Mouse (Mus musculus) limb, embryonic 12.5 days (tissue): ENCODE measurements around the gene Rtn4. TPM values are rescaled to one million over a fixed set of nuclear protein-coding genes. Genes with fewer than 3 reads are reported as not detected.

Experiments
- ATAC-seq: fragments of 200-750 bp; cut with Nextera tagmentation; 2 replicates; pipeline ENCODE4 v1.8.0; 2017; ENCODE audit warnings: low read depth, moderate TSS enrichment; ENCODE audit not compliant: insufficient number of reproducible peaks, insufficient read depth, low FRiP score, low TSS enrichment
- H3K27ac ChIP-seq: fragments of 300-500 bp; sonication (generic); 2 replicates; pipeline ENCODE4 v1.5.1; 2016; ENCODE audit warnings: mild to moderate bottlenecking, moderate library complexity
- H3K27me3 ChIP-seq: fragments of 300-500 bp; sonication (generic); 2 replicates; pipeline ENCODE4 v1.6.1; 2016; ENCODE audit warnings: mild to moderate bottlenecking, moderate library complexity
- H3K36me3 ChIP-seq: fragments of 300-500 bp; sonication (generic); 2 replicates; pipeline ENCODE4 v1.6.1; 2016; ENCODE audit warnings: mild to moderate bottlenecking, moderate library complexity
- H3K4me1 ChIP-seq: fragments of 300-500 bp; sonication (generic); replicated peaks from 2 replicates; pipeline ENCODE4 v1.6.1; 2016
- H3K4me2 ChIP-seq: fragments of 300-500 bp; sonication (generic); 2 replicates; pipeline ENCODE4 v1.6.1; 2016; ENCODE audit warnings: mild to moderate bottlenecking, moderate library complexity
- H3K4me3 ChIP-seq: fragments of 300-500 bp; sonication (generic); replicated peaks from 2 replicates; pipeline ENCODE4 v1.5.1; 2016; ENCODE audit warnings: mild to moderate bottlenecking
- H3K9ac ChIP-seq: fragments of 300-500 bp; sonication (generic); replicated peaks from 2 replicates; pipeline ENCODE4 v1.6.1; 2016; ENCODE audit warnings: mild to moderate bottlenecking, moderate library complexity
- H3K9me3 ChIP-seq: fragments of 300-500 bp; sonication (generic); 2 replicates; pipeline ENCODE4 v1.6.1; 2016; ENCODE audit warnings: mild to moderate bottlenecking, moderate library complexity
- WGBS: fragments of 180-500 bp; shearing (Covaris S2); methylation state at CpG from one replicate; pipeline ENCODE4 v1.1.7; 2016; 5-methylcytosine and 5-hydroxymethylcytosine counted together
- polyA plus RNA-seq: library from polyadenylated mRNA; unstranded; fragments of >200 nt; fragmentation: Nextera tagmentation; extraction: Ambion mirVana; gene quantifications from 2 replicates; pipeline ENCODE4 v1.2.1, GENCODE M21; 2016

Rtn4 gene
- polyA plus RNA-seq, 1 experiment from 2014 or later = 65.6 TPM

- Histone ChIP-seq H3K27ac (no peak overlapping the region), H3K9ac (no peak overlapping the region), H3K9me3 (no peaks in the 10 kb centered on the region), H3K4me3 (no peak overlapping the region), H3K27me3 (no peaks in the 10 kb centered on the region), H3K4me2 (no peak overlapping the region), H3K4me1 (no peaks in the 10 kb centered on the region), H3K36me3 (no peaks in the 10 kb centered on the region)
- WGBS = 82% methylated on average over 4 of the region's 4 CpGs
- ATAC-seq = no peak
Observed at GRCm38 (mm10) chr11:29765063-29765462, 72.3 kb downstream of the Rtn4 start.

GRCm38 (mm10) chr11:29766313-29766982 is 73.7 kb downstream of the Rtn4 start:
- H3K9ac ChIP-seq = no peak overlapping the region
- WGBS = 84% methylated on average over 11 of the region's 11 CpGs
- H3K36me3 ChIP-seq = no peaks in the 10 kb centered on the region
- ATAC-seq = no peak
- no peak overlapping the region for H3K4me2 ChIP-seq
- H3K4me1 ChIP-seq = no peaks in the 10 kb centered on the region
- no peaks in the 10 kb centered on the region for H3K9me3 ChIP-seq
- H3K27ac ChIP-seq = no peak overlapping the region
- H3K4me3 ChIP-seq = no peak overlapping the region
- no peaks in the 10 kb centered on the region for H3K27me3 ChIP-seq

- H3K27ac ChIP-seq = no peak overlapping the region
- H3K4me1 ChIP-seq = no peaks in the 10 kb centered on the region
- no peak overlapping the region for H3K9ac ChIP-seq
- H3K36me3 ChIP-seq = no peaks in the 10 kb centered on the region
- no peak overlapping the region for H3K4me3 ChIP-seq
- H3K9me3 ChIP-seq = no peaks in the 10 kb centered on the region
- no peak for ATAC-seq
- no peaks in the 10 kb centered on the region for H3K27me3 ChIP-seq
- no peak overlapping the region for H3K4me2 ChIP-seq
Observed at GRCm38 (mm10) chr11:29768523-29768922, 75.8 kb downstream of the Rtn4 start.

- ATAC-seq = no peak
- WGBS = 88% methylated on average over 3 of the region's 3 CpGs
- H3K27me3 ChIP-seq = no peaks in the 10 kb centered on the region
- no peak overlapping the region for H3K4me2 ChIP-seq
- H3K9me3 ChIP-seq = no peaks in the 10 kb centered on the region
- H3K27ac ChIP-seq = no peak overlapping the region
- no peak overlapping the region for H3K9ac ChIP-seq
- H3K36me3 ChIP-seq = no peaks in the 10 kb centered on the region
- no peak overlapping the region for H3K4me3 ChIP-seq
- H3K4me1 ChIP-seq = no peaks in the 10 kb centered on the region
Observed at GRCm38 (mm10) chr11:29770666-29771400, 78.1 kb downstream of the Rtn4 start.

GRCm38 (mm10) chr11:29772279-29772678 is 79.5 kb downstream of the Rtn4 start:
- no peak overlapping the region for H3K9ac ChIP-seq
- H3K27ac ChIP-seq = no peak overlapping the region
- H3K4me2 ChIP-seq = no peak overlapping the region
- no peaks in the 10 kb centered on the region for H3K9me3 ChIP-seq
- H3K4me1 ChIP-seq = no peaks in the 10 kb centered on the region
- H3K36me3 ChIP-seq = no peaks in the 10 kb centered on the region
- no peaks in the 10 kb centered on the region for H3K27me3 ChIP-seq
- WGBS = 83% methylated on average over 1 of the region's 1 CpGs
- no peak overlapping the region for H3K4me3 ChIP-seq
- ATAC-seq = no peak

- Histone ChIP-seq H3K9me3 (no peaks in the 10 kb centered on the region), H3K9ac (no peak overlapping the region), H3K4me1 (no peaks in the 10 kb centered on the region), H3K27me3 (no peaks in the 10 kb centered on the region), H3K27ac (no peak overlapping the region), H3K4me2 (no peak overlapping the region), H3K4me3 (no peak overlapping the region), H3K36me3 (no peaks in the 10 kb centered on the region)
- ATAC-seq = no peak; the same call in 1 of the 2 replicates
- WGBS = 46% methylated on average over 2 of the region's 2 CpGs
Observed at GRCm38 (mm10) chr11:29774296-29774695, 81.5 kb downstream of the Rtn4 start.

GRCm38 (mm10) chr11:29774760-29775159 is 82.0 kb downstream of the Rtn4 start:
- H3K4me2 ChIP-seq = no peak overlapping the region
- H3K27ac ChIP-seq = no peak overlapping the region
- no peak overlapping the region for H3K9ac ChIP-seq
- H3K4me1 ChIP-seq = no peaks in the 10 kb centered on the region
- no peaks in the 10 kb centered on the region for H3K9me3 ChIP-seq
- 51% methylated on average over 2 of the region's 2 CpGs for WGBS
- H3K36me3 ChIP-seq = no peaks in the 10 kb centered on the region
- ATAC-seq = no peak
- no peaks in the 10 kb centered on the region for H3K27me3 ChIP-seq
- no peak overlapping the region for H3K4me3 ChIP-seq

GRCm38 (mm10) chr11:29777964-29778363 is 85.2 kb downstream of the Rtn4 start:
- no peak for ATAC-seq
- Histone ChIP-seq H3K36me3 (no peaks in the 10 kb centered on the region), H3K4me2 (no peak overlapping the region), H3K27me3 (no peaks in the 10 kb centered on the region), H3K4me3 (no peak overlapping the region), H3K4me1 (no peaks in the 10 kb centered on the region), H3K9ac (no peak overlapping the region), H3K9me3 (no peaks in the 10 kb centered on the region), H3K27ac (no peak overlapping the region)

GRCm38 (mm10) chr11:29778936-29779335 is 86.2 kb downstream of the Rtn4 start:
- Histone ChIP-seq H3K9me3 (no peaks in the 10 kb centered on the region), H3K4me3 (no peak overlapping the region), H3K27me3 (no peaks in the 10 kb centered on the region), H3K4me1 (no peaks in the 10 kb centered on the region), H3K36me3 (no peaks in the 10 kb centered on the region), H3K4me2 (no peak overlapping the region), H3K27ac (no peak overlapping the region), H3K9ac (no peak overlapping the region)
- ATAC-seq = no peak
- WGBS = 82% methylated on average over 3 of the region's 3 CpGs

- no peak overlapping the region for H3K4me2 ChIP-seq
- ATAC-seq = no peak
- no peaks in the 10 kb centered on the region for H3K36me3 ChIP-seq
- no peaks in the 10 kb centered on the region for H3K9me3 ChIP-seq
- H3K27ac ChIP-seq = no peak overlapping the region
- 42% methylated on average over 2 of the region's 2 CpGs for WGBS
- H3K9ac ChIP-seq = no peak overlapping the region
- H3K27me3 ChIP-seq = no peaks in the 10 kb centered on the region
- no peaks in the 10 kb centered on the region for H3K4me1 ChIP-seq
- H3K4me3 ChIP-seq = no peak overlapping the region
Observed at GRCm38 (mm10) chr11:29779409-29780026, 86.8 kb downstream of the Rtn4 start.

GRCm38 (mm10) chr11:29786583-29787219 is 94.0 kb downstream of the Rtn4 start:
- Histone ChIP-seq H3K9me3 (no peaks in the 10 kb centered on the region), H3K36me3 (no peaks in the 10 kb centered on the region), H3K4me1 (peaks cover 4% of the 10 kb centered on the region; the same call in 1 of the 2 replicates), H3K9ac (no peak overlapping the region), H3K27ac (no peak overlapping the region), H3K4me3 (no peak overlapping the region), H3K27me3 (no peaks in the 10 kb centered on the region), H3K4me2 (no peak overlapping the region)
- ATAC-seq = no peak
- WGBS = 85% methylated on average over 6 of the region's 6 CpGs
